Mouse (Mus musculus) CH12.LX (cell line): ENCODE measurements around the gene Rrm1.

Source experiments
- CHD1 ChIP-seq: IDR thresholded peaks from 2 replicates; pipeline ENCODE4 v1.6.1; 2012; ENCODE audit warnings: low read depth, low read length, improper control_type of control experiment, inconsistent platforms
- CTCF ChIP-seq, 2 experiments: IDR thresholded peaks in 1 of 2; conservative IDR thresholded peaks in 1 of 2; 2 replicates each; pipeline ENCODE4 v1.5.1; 2011 to 2012; ENCODE audit warnings: low read depth in 2 of 2, low read length in 2 of 2, improper control_type of control experiment in 1 of 2, inconsistent platforms in 1 of 2, mild to moderate bottlenecking in 1 of 2, moderate library complexity in 1 of 2
- EP300 ChIP-seq: IDR thresholded peaks from 2 replicates; pipeline ENCODE4 v1.6.1; 2011; ENCODE audit warnings: low read length, improper control_type of control experiment
- GABPA ChIP-seq: IDR thresholded peaks from 2 replicates; pipeline ENCODE4 v1.6.1; 2012; ENCODE audit warnings: low read depth, low read length, improper control_type of control experiment, inconsistent platforms; ENCODE audit not compliant: insufficient replicate concordance
- MEF2A ChIP-seq: IDR thresholded peaks from 2 replicates; pipeline ENCODE4 v1.6.1; 2014; ENCODE audit warnings: low read depth, mild to moderate bottlenecking, inconsistent platforms, low read length, improper control_type of control experiment, borderline replicate concordance
- MXI1 ChIP-seq: IDR thresholded peaks from 2 replicates; pipeline ENCODE4 v1.6.1; 2011; ENCODE audit warnings: mild to moderate bottlenecking, low read depth, low read length, improper control_type of control experiment
- MYC ChIP-seq: IDR thresholded peaks from 2 replicates; pipeline ENCODE4 v1.6.1; 2011; ENCODE audit warnings: low read depth, mild to moderate bottlenecking, improper control_type of control experiment, low read length
- NRF1 ChIP-seq: IDR thresholded peaks from 2 replicates; pipeline ENCODE4 v1.6.1; 2014; ENCODE audit warnings: low read depth, mild to moderate bottlenecking, inconsistent platforms, low read length, improper control_type of control experiment, moderate library complexity
- POLR2A ChIP-seq: IDR thresholded peaks from 2 replicates; pipeline ENCODE4 v1.6.1; 2011; ENCODE audit warnings: low read depth, mild to moderate bottlenecking, improper control_type of control experiment, low read length
- TBP ChIP-seq: conservative IDR thresholded peaks from 2 replicates; pipeline ENCODE4 v1.6.1; 2011; ENCODE audit warnings: low read depth, low read length, improper control_type of control experiment
- ZC3H11A ChIP-seq: IDR thresholded peaks from 2 replicates; pipeline ENCODE4 v1.6.1; 2012; ENCODE audit warnings: low read depth, mild to moderate bottlenecking, inconsistent platforms, low read length, improper control_type of control experiment
- ZNF384 ChIP-seq: IDR thresholded peaks from 2 replicates; pipeline ENCODE4 v1.6.1; 2012; ENCODE audit warnings: low read depth, low read length, improper control_type of control experiment, inconsistent platforms

- TF ChIP-seq ZNF384, result no peak
- no peak for TF ChIP-seq CTCF (conservative IDR thresholded peaks at IDR 0.05 in 1 of 2, IDR thresholded peaks at IDR 0.05 in 1 of 2; ENCODE audit: low read depth in 2 of 2, low read length in 2 of 2)
- no peak for TF ChIP-seq EP300
- no peak for TF ChIP-seq POLR2A
- TF ChIP-seq ZC3H11A, result no peak
- no peak for TF ChIP-seq CHD1
- TF ChIP-seq MYC, result no peak
- no peak for TF ChIP-seq GABPA
- no peak for TF ChIP-seq MXI1
- TF ChIP-seq MEF2A, result no peak
- TF ChIP-seq TBP, result no peak
- no peak for TF ChIP-seq NRF1
These were observed 72.6 kb downstream of the Rrm1 start for GRCm38 (mm10) chr7:102514144-102514543.
